Mouse (Mus musculus): ENCODE measurements around the gene Grid2.
"Not testable (repeated sequence)": the region's sequence is repeated elsewhere in the genome, so short reads cannot be mapped to it uniquely, and the experiment has no call there.

DNA sequence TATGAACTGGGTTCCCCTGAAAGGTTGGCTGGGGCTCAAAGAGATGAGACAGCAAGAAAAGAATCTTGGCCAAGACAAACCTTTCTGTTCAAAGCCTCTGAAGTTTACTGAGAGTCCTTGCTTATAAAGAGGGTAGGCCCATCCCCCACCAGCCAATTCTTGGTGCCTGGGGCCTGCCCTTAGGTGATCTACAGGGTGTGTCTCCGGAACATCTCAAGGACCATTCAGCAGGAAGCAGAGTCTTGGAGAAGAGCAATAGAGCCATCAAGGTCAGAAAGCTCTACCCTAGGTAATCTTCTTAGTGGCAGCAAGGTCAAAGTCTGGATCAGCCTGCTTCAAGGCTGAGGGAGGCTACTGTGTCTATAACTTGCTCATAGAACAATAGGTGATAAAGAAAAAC lies 313.1 kb downstream of the Grid2 start:
- TF ChIP-seq CTCF (IDR thresholded peaks at IDR 0.05; ENCODE audit: borderline replicate concordance, control insufficient read depth, extremely low read depth, insufficient read depth, low read length, poor library complexity); POLR2A (IDR thresholded peaks at IDR 0.05; ENCODE audit: control insufficient read depth, extremely low read depth, insufficient read depth, low read length, poor library complexity): not testable (repeated sequence)
